Mouse (Mus musculus) G1E (cell line): ENCODE measurements around the gene Dnajc5. TPM values are rescaled to one million over a fixed set of nuclear protein-coding genes. Genes with fewer than 3 reads are reported as not detected.

Experiments
- ATAC-seq: 2 replicates; pipeline ENCODE4 v1.8.0; 2016; ENCODE audit warnings: mild to moderate bottlenecking; ENCODE audit not compliant: insufficient number of reproducible peaks, poor library complexity, low FRiP score, severe bottlenecking; ENCODE audit errors: extremely low read depth
- DNase-seq: peaks from one replicate; pipeline ENCODE4 v3.0.0; 2012; ENCODE audit warnings: low spot score
- H3K27me3 ChIP-seq: 2 replicates; pipeline ENCODE4 v1.6.1; 2012; ENCODE audit warnings: mild to moderate bottlenecking, low read length, inconsistent platforms; ENCODE audit not compliant: insufficient read depth
- H3K36me3 ChIP-seq: replicated peaks from 2 replicates; pipeline ENCODE3; 2012; ENCODE audit warnings: mild to moderate bottlenecking, inconsistent platforms
- H3K4me1 ChIP-seq: 2 replicates; pipeline ENCODE4 v1.6.1; 2012; ENCODE audit warnings: low read depth, low read length, inconsistent platforms, mixed read lengths; ENCODE audit not compliant: insufficient read depth
- H3K4me3 ChIP-seq: 2 replicates; pipeline ENCODE4 v1.5.1; 2012; ENCODE audit warnings: low read depth, mild to moderate bottlenecking, inconsistent platforms, low read length, moderate library complexity, mixed read lengths
- H3K9me3 ChIP-seq: replicated peaks from 2 replicates; pipeline ENCODE4 v1.6.1; 2012; ENCODE audit warnings: inconsistent platforms
- CTCF ChIP-seq: IDR thresholded peaks from 2 replicates; pipeline ENCODE4 v1.5.1; 2012; ENCODE audit warnings: low read depth, low read length, inconsistent platforms, mixed read lengths
- GATA1 ChIP-seq: IDR thresholded peaks from 2 replicates; pipeline ENCODE4 v1.6.1; 2012; ENCODE audit warnings: borderline replicate concordance, low read length, inconsistent platforms, mixed read lengths
- GATA2 ChIP-seq: IDR thresholded peaks from 2 replicates; pipeline ENCODE4 v1.6.1; 2012; ENCODE audit warnings: low read depth, low read length, inconsistent platforms, borderline replicate concordance
- POLR2AphosphoS5 ChIP-seq: IDR thresholded peaks from 2 replicates; pipeline ENCODE4 v1.6.1; 2012; ENCODE audit warnings: low read depth, low read length, inconsistent platforms; ENCODE audit not compliant: insufficient replicate concordance
- TAL1 ChIP-seq: conservative IDR thresholded peaks from 2 replicates; pipeline ENCODE4 v1.6.1; 2012; ENCODE audit warnings: low read depth, low read length, inconsistent platforms, mixed read lengths
- polyA plus RNA-seq: library from polyadenylated mRNA; stranded (reverse); fragments of >175 nt; gene quantifications from 2 replicates; pipeline ENCODE4 v1.2.3, GENCODE M21; 2012
- total RNA-seq, 2 experiments: library from RNA; stranded (forward) in 1 of 2; stranded (reverse) in 1 of 2; fragments of 200-1000 nt in 1 of 2; fragments of >200 nt in 1 of 2; fragmentation: Nextera tagmentation in 1 of 2; gene quantifications; 2 replicates each; pipeline ENCODE4 v1.2.3; 2014 to 2017

The Dnajc5 gene
- 41.9 and 46.4 TPM in 2 replicates for total RNA-seq (2014; fragmentation: Nextera tagmentation)
- 49.5 and 52.7 TPM in 2 replicates for total RNA-seq (2017)
- 34.3 and 34.8 TPM in 2 replicates for polyA plus RNA-seq

GRCm38 (mm10) chr2:181520118-181520935 lies at the start of gene Dnajc5:
TSS of gene Dnajc5 (plus strand) at chr2:181520485.
- no peak for TF ChIP-seq CTCF
- TF ChIP-seq GATA1: no peak
- no peak for TF ChIP-seq POLR2AphosphoS5
- no peak for TF ChIP-seq GATA2
- no peak for TF ChIP-seq TAL1
- peaks cover 66% of the 10 kb centered on the region for H3K36me3 ChIP-seq
- H3K9me3 ChIP-seq: no peaks in the 10 kb centered on the region

GRCm38 (mm10) chr2:181471246-181471645 lies 49.0 kb upstream of the Dnajc5 start:
- ATAC-seq (no peak), DNase-seq (no peak)
- H3K9me3 ChIP-seq: no peaks in the 10 kb centered on the region
- H3K4me1 ChIP-seq: no peaks in the 10 kb centered on the region
- H3K27me3 ChIP-seq: peaks cover 41% of the 10 kb centered on the region
- TF ChIP-seq GATA1 (no peak), POLR2AphosphoS5 (no peak), CTCF (no peak), TAL1 (no peak), GATA2 (no peak)
- no peak overlapping the region for H3K4me3 ChIP-seq
- no peaks in the 10 kb centered on the region for H3K36me3 ChIP-seq

More at GRCm38 (mm10) chr2:181520118-181520935, at the start of gene Dnajc5:
- ATAC-seq (peak; percentile 97), DNase-seq (peak; percentile 91)
- Histone ChIP-seq H3K4me1 (peaks cover 37% of the 10 kb centered on the region), H3K27me3 (no peaks in the 10 kb centered on the region), H3K4me3 (peak within 1 kb of the TSS; percentile 96)

GRCm38 (mm10) chr2:181472256-181472827 lies 47.9 kb upstream of the Dnajc5 start:
- Histone ChIP-seq H3K27me3 (peaks cover 36% of the 10 kb centered on the region), H3K36me3 (no peaks in the 10 kb centered on the region), H3K4me1 (no peaks in the 10 kb centered on the region), H3K4me3 (no peak overlapping the region), H3K9me3 (no peaks in the 10 kb centered on the region)
- ATAC-seq (no peak), DNase-seq (no peak)
- TF ChIP-seq GATA2: no peak
- TF ChIP-seq TAL1: no peak
- no peak for TF ChIP-seq POLR2AphosphoS5
- no peak for TF ChIP-seq GATA1
- no peak for TF ChIP-seq CTCF

- Histone ChIP-seq H3K4me1 (peaks cover 3% of the 10 kb centered on the region), H3K36me3 (no peaks in the 10 kb centered on the region), H3K27me3 (peaks cover 50% of the 10 kb centered on the region), H3K9me3 (no peaks in the 10 kb centered on the region), H3K4me3 (no peak overlapping the region)
- DNase-seq: no peak
- TF ChIP-seq GATA1 (no peak), TAL1 (no peak), CTCF (no peak), POLR2AphosphoS5 (no peak), GATA2 (no peak)
- ATAC-seq: no peak
These were observed 37.2 kb upstream of the Dnajc5 start for GRCm38 (mm10) chr2:181483120-181483519.

- no peak for DNase-seq
- no peak overlapping the region for H3K4me3 ChIP-seq
- TF ChIP-seq TAL1: no peak
- no peak for TF ChIP-seq CTCF
- TF ChIP-seq GATA2: no peak
- no peak for TF ChIP-seq GATA1
- no peak for TF ChIP-seq POLR2AphosphoS5
These were observed 36.5 kb upstream of the Dnajc5 start for GRCm38 (mm10) chr2:181483562-181484318.

More at GRCm38 (mm10) chr2:181483562-181484318, 36.5 kb upstream of the Dnajc5 start:
- Histone ChIP-seq H3K27me3 (peaks cover 52% of the 10 kb centered on the region), H3K36me3 (no peaks in the 10 kb centered on the region), H3K9me3 (no peaks in the 10 kb centered on the region), H3K4me1 (peaks cover 3% of the 10 kb centered on the region)
- ATAC-seq: no peak
